In the genomic region with DNA sequence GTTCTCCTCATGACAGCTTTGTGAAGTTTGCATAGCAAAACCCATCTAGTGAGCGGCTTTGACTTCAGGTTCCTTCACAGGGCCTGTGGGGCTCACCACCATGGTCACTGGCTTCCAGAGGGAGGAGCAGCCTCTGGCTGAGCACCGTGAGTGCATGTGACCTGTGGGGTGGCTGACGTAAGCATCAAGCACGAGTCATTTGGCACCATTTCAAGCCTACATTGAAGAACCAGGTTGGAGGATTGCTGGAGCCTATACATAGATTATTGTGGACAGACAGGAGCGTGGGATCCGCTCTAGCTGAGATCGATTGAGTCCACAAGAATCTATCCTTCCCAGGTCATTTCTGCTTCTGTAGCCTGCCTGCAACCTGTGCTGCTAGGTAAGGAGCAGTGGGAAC, we compare ENCODE assay signal across 17 mouse cellular contexts. TPM values are rescaled to one million over a fixed set of nuclear protein-coding genes. Genes with fewer than 3 reads are reported as not detected.
DNase-seq lines count a peak whose midpoint lies in the region; ATAC-seq and TF ChIP-seq lines count a peak whose summit lies in the region.
"Had no signal": no experiment of that assay in that cellular context is flagged by ENCODE, and none has a peak within 500 bp of the region (broad histone marks: within the 10 kb centered on the region; RNA-seq: fewer than 3 reads in every experiment).

Gene Habp2 (plus strand): TSS at position 272 of the 400 bp plus-strand sequence.

- TF ChIP-seq CTCF in kidney, adult 2 months (conservative IDR thresholded peaks at IDR 0.05; ENCODE audit: insufficient read depth, insufficient read length, low read depth, low read length): 0 out of 2 replicates have a peak, but pooled peaks have one; percentile 4

- H3K27me3 ChIP-seq in kidney, adult 2 months (replicated peaks; ENCODE audit: control insufficient read depth, insufficient read depth, low read length): no peaks in the 10 kb centered on the region
- no peaks in the 10 kb centered on the region for H3K27me3 ChIP-seq in stomach, embryonic 14.5 days (ENCODE audit: control insufficient read depth, insufficient read depth, low read length)

- no peaks in the 10 kb centered on the region for H3K36me3 ChIP-seq in kidney, adult 2 months (ENCODE audit: control insufficient read depth, insufficient read depth, low read length)
- no peaks in the 10 kb centered on the region for H3K36me3 ChIP-seq in stomach, embryonic 14.5 days (ENCODE audit: control insufficient read depth, insufficient read depth, low read length)
- H3K36me3 ChIP-seq: limb, embryonic 15.5 days had no signal

- no peaks in the 10 kb centered on the region for H3K9me3 ChIP-seq in stomach, embryonic 14.5 days (ENCODE audit: control insufficient read depth, low read depth, low read length)
- H3K9me3 ChIP-seq: limb, embryonic 15.5 days had no signal

- ATAC-seq in stomach, embryonic 14.5 days (ENCODE audit: insufficient number of reproducible peaks, insufficient read depth, low FRiP score, low read depth): no peak; the same call in 1 of the 2 replicates
- ATAC-seq: inflammation-experienced regulatory T-cells, adult 6 months had no signal

- peaks cover 7% of the 10 kb centered on the region; the same call in 1 of the 2 replicates for H3K4me1 ChIP-seq in kidney, adult 2 months (ENCODE audit: control insufficient read depth, insufficient read depth, low read length)
- peaks cover 9% of the 10 kb centered on the region; the same call in 1 of the 2 replicates for H3K4me1 ChIP-seq in stomach, embryonic 14.5 days (ENCODE audit: control insufficient read depth, insufficient read depth, low read length)

- no peak within 1 kb of the TSS for H3K9ac ChIP-seq in stomach, embryonic 14.5 days (replicated peaks; ENCODE audit: low read depth, low read length)
- H3K9ac ChIP-seq: limb, embryonic 15.5 days had no signal

- H3K4me3 ChIP-seq in kidney, adult 2 months (ENCODE audit: insufficient read depth, low read depth, low read length): peak within 1 kb of the TSS; percentile 54
- H3K4me3 ChIP-seq in stomach, embryonic 14.5 days (ENCODE audit: low read depth, low read length): no peak within 1 kb of the TSS
- H3K4me3 ChIP-seq: heart, adult 2 months; left cerebral cortex, adult 2 months; limb, embryonic 15.5 days; megakaryocyte, embryonic 14.5 days had no signal

- 49% methylated on average over 7 of the region's 7 CpGs for WGBS in kidney, adult 2 months
- WGBS in large intestine, adult 2 months: 49% methylated on average over 7 of the region's 7 CpGs
- WGBS in stomach, embryonic 14.5 days: 61% methylated on average over 7 of the region's 7 CpGs

- H3K4me2 ChIP-seq in stomach, embryonic 14.5 days (replicated peaks; ENCODE audit: low read depth, low read length): no peak within 1 kb of the TSS
- H3K4me2 ChIP-seq: limb, embryonic 15.5 days had no signal

- TF ChIP-seq POLR2A in kidney, adult 2 months (IDR thresholded peaks at IDR 0.05; ENCODE audit: low read depth, low read length): no peak

- peak within 1 kb of the TSS; percentile 95 for H3K27ac ChIP-seq in kidney, adult 2 months (ENCODE audit: insufficient read depth, low read depth, low read length)
- no peak within 1 kb of the TSS; the same call in 1 of the 2 replicates for H3K27ac ChIP-seq in stomach, embryonic 14.5 days (ENCODE audit: low read length)
- H3K27ac ChIP-seq: heart, adult 2 months; left cerebral cortex, adult 2 months; limb, embryonic 15.5 days had no signal

- DNase-seq in adrenal gland, postnatal 14 days: no peak
- no peak for DNase-seq in adrenal gland, postnatal 25 days
- peak; percentile 68 for DNase-seq in kidney, adult 2 months
- DNase-seq in large intestine, adult 2 months (ENCODE audit: low read depth, low spot score): no peak
- DNase-seq in yolk sac, embryonic 10.5 days (ENCODE audit: low spot score): no peak
- no peak for DNase-seq in gastrocnemius, postnatal 36 days
- DNase-seq in urinary bladder, postnatal 10 days (ENCODE audit: low spot score): no peak
- DNase-seq: cerebellum, adult 11-12 months; heart, adult 2 months; heart, postnatal 36 days had no signal

- intact Hi-C loops in gastrocnemius, postnatal 36 days (cut with DNase I): no loop called here

RNA-seq across cellular contexts. Expression of gene Habp2, which starts in this region (rescaled TPM):
- 0.86 and 19.1 TPM in 2 replicates for total RNA-seq in adrenal gland, postnatal 14 days (2021)
- total RNA-seq in adrenal gland, postnatal 25 days (2021): 0.86 TPM in 1 of 2 replicates, not detected in the other
- polyA plus RNA-seq in kidney, adult 2 months (2012; rRNA removed): 303 and 362 TPM in 2 replicates
- polyA plus RNA-seq in large intestine, adult 2 months (2012; rRNA removed): 23.9 and 28.2 TPM in 2 replicates
- 30.8 and 36.6 TPM in 2 replicates for polyA plus RNA-seq in stomach, embryonic 14.5 days (2014; fragmentation: Nextera tagmentation; extraction: Ambion mirVana)
- total RNA-seq in gastrocnemius, postnatal 36 days (2021): not detected
- total RNA-seq: heart, adult 2 months; heart, postnatal 36 days; left cerebral cortex, adult 2 months; neutrophil, adult 5-6 weeks had no signal
- polyA plus RNA-seq: cortical plate, adult 2 months; heart, adult 2 months had no signal
